Mouse (Mus musculus): ENCODE results near the gene Rab3a.

Rab3a gene

GRCm38 (mm10) chr8:70760350-70760749, 5.9 kb downstream of the Rab3a start:
- CTCF ChIA-PET, result interaction anchor here in 3 of 4 experiments (0.6 to 1.2 kb wide), 20 partner anchors 8 to 151 kb away, joined by 3 to 10 read pairs (median 4); partner anchors contain the start of genes Gm3336 (in 2 of the 3), Lsm4 (in 1 of the 3), Pde4c (in 1 of the 3) and Pik3r2 (in 1 of the 3)
- POLR2A ChIA-PET, result interaction anchor here (0.6 to 12.4 kb wide), 50 partner anchors 8 to 810 kb away, joined by 3 to 201 read pairs (median 6); partner anchors contain the start of genes Arrdc2 (in 4 of the 4), Jund (in 3 of the 4), Pik3r2 (in 3 of the 4) and Mast3 (in 2 of the 4)

GRCm38 (mm10) chr8:70760775-70761406, 6.4 kb downstream of the Rab3a start, which contains the start of gene Mpv17l2:
Gene Mpv17l2, minus strand, starts transcription at chr8:70760946.
- ChIA-PET CTCF (interaction anchor here in 3 of 4 experiments (0.6 to 2.0 kb wide), 26 partner anchors 8 to 152 kb away, joined by 3 to 10 read pairs (median 4); partner anchors contain the start of genes Gm3336 (in 3 of the 3), Arrdc2 (in 1 of the 3), Lsm4 (in 1 of the 3) and Pde4c (in 1 of the 3)), POLR2A (interaction anchor here (0.6 to 12.4 kb wide), 69 partner anchors 8 to 809 kb away, joined by 3 to 201 read pairs (median 4); partner anchors contain the start of genes Arrdc2 (in 4 of the 4), Jund (in 3 of the 4), Pik3r2 (in 3 of the 4) and Mast3 (in 2 of the 4))

- ChIA-PET CTCF (interaction anchor here (1.0 to 2.9 kb wide), 18 partner anchors 8 to 202 kb away, joined by 3 to 27 read pairs (median 6); partner anchors contain the start of genes Arrdc2 (in 3 of the 4), Gm3336 (in 2 of the 4), Lrrc25 (in 1 of the 4) and Rab3a (in 1 of the 4)), POLR2A (interaction anchor here in 3 of 4 experiments (0.6 to 12.4 kb wide), 37 partner anchors 8 to 251 kb away, joined by 3 to 201 read pairs (median 7); partner anchors contain the start of genes Jund (in 3 of the 3), Rpl18a (in 3 of the 3), Arrdc2 (in 2 of the 3) and Lsm4 (in 2 of the 3))
Observed at GRCm38 (mm10) chr8:70762118-70762517, 7.6 kb downstream of the Rab3a start.

- ChIA-PET POLR2A (interaction anchor here in 3 of 4 experiments (0.5 to 12.4 kb wide), 44 partner anchors 9 to 253 kb away, joined by 3 to 201 read pairs (median 6); partner anchors contain the start of genes Arrdc2 (in 3 of the 3), Jund (in 2 of the 3), Pik3r2 (in 2 of the 3) and Rab3a (in 2 of the 3)), CTCF (interaction anchor here (0.5 to 2.9 kb wide), 56 partner anchors 8 to 622 kb away, joined by 3 to 27 read pairs (median 4); partner anchors contain the start of genes Gm3336 (in 4 of the 4), Arrdc2 (in 3 of the 4), Lrrc25 (in 1 of the 4) and Rab3a (in 1 of the 4))
Observed at GRCm38 (mm10) chr8:70763354-70763753, 8.9 kb downstream of the Rab3a start.

- CTCF ChIA-PET, result interaction anchor here (0.6 to 2.9 kb wide), 42 partner anchors 9 to 621 kb away, joined by 3 to 27 read pairs (median 4); partner anchors contain the start of genes Arrdc2 (in 3 of the 4), Gm3336 (in 3 of the 4), Lrrc25 (in 1 of the 4) and Rab3a (in 1 of the 4)
- POLR2A ChIA-PET, result interaction anchor here in 3 of 4 experiments (0.6 to 12.4 kb wide), 39 partner anchors 9 to 148 kb away, joined by 3 to 201 read pairs (median 7); partner anchors contain the start of genes Arrdc2 (in 3 of the 3), Jund (in 2 of the 3), Pik3r2 (in 2 of the 3) and Rab3a (in 2 of the 3)
Observed at GRCm38 (mm10) chr8:70764026-70764425, 9.5 kb downstream of the Rab3a start.

- POLR2A ChIA-PET, result interaction anchor here in 3 of 4 experiments (0.6 to 12.4 kb wide), 27 partner anchors 9 to 413 kb away, joined by 3 to 201 read pairs (median 7); partner anchors contain the start of genes Arrdc2 (in 2 of the 3), Jund (in 2 of the 3), Pik3r2 (in 2 of the 3) and Rab3a (in 2 of the 3)
Observed at GRCm38 (mm10) chr8:70764676-70765075, 10.2 kb downstream of the Rab3a start.

GRCm38 (mm10) chr8:70765329-70765728, 10.8 kb downstream of the Rab3a start:
- CTCF ChIA-PET, result interaction anchor here in 3 of 4 experiments (0.5 to 2.9 kb wide), 9 partner anchors 13 to 281 kb away, joined by 3 to 21 read pairs (median 3); partner anchors contain the start of genes Arrdc2 (in 1 of the 3) and Gm3336 (in 1 of the 3)
- POLR2A ChIA-PET, result interaction anchor here in 3 of 4 experiments (0.6 to 12.4 kb wide), 35 partner anchors 9 to 900 kb away, joined by 3 to 201 read pairs (median 9); partner anchors contain the start of genes Arrdc2 (in 2 of the 3), Jund (in 2 of the 3), Pik3r2 (in 2 of the 3) and Rab3a (in 2 of the 3)

More at GRCm38 (mm10) chr8:70764676-70765075, 10.2 kb downstream of the Rab3a start:
- CTCF ChIA-PET, result interaction anchor here in 3 of 4 experiments (0.5 to 2.9 kb wide), 15 partner anchors 13 to 155 kb away, joined by 3 to 22 read pairs (median 6); partner anchors contain the start of genes Arrdc2 (in 2 of the 3), Gm3336 (in 1 of the 3) and Lrrc25 (in 1 of the 3)

- ChIA-PET CTCF (interaction anchor here in 3 of 4 experiments (0.5 to 2.2 kb wide), 14 partner anchors 9 to 282 kb away, joined by 3 to 9 read pairs (median 4); partner anchors contain the start of genes Arrdc2 (in 2 of the 3) and Gm3336 (in 1 of the 3)), POLR2A (interaction anchor here in 3 of 4 experiments (0.6 to 12.4 kb wide), 70 partner anchors 8 to 900 kb away, joined by 3 to 201 read pairs (median 6); partner anchors contain the start of genes Arrdc2 (in 3 of the 3), Jund (in 3 of the 3), Pik3r2 (in 3 of the 3) and Rab3a (in 3 of the 3))
Observed at GRCm38 (mm10) chr8:70765838-70766570, 11.5 kb downstream of the Rab3a start.

GRCm38 (mm10) chr8:70766571-70767440, 12.3 kb downstream of the Rab3a start:
- POLR2A ChIA-PET, result interaction anchor here in 3 of 4 experiments (0.6 to 12.4 kb wide), 84 partner anchors 8 to 899 kb away, joined by 3 to 201 read pairs (median 5); partner anchors contain the start of genes Arrdc2 (in 3 of the 3), Jund (in 3 of the 3), Pik3r2 (in 3 of the 3) and Rab3a (in 3 of the 3)

GRCm38 (mm10) chr8:70767503-70767902, 13.0 kb downstream of the Rab3a start:
- CTCF ChIA-PET, result interaction anchor here in 3 of 4 experiments (0.6 to 3.9 kb wide), 17 partner anchors 9 to 240 kb away, joined by 3 to 27 read pairs (median 4); partner anchors contain the start of genes Arrdc2 (in 2 of the 3), Gm3336 (in 2 of the 3), Fkbp8 (in 1 of the 3) and Kxd1 (in 1 of the 3)
- POLR2A ChIA-PET, result interaction anchor here (0.6 to 12.4 kb wide), 69 partner anchors 9 to 740 kb away, joined by 3 to 201 read pairs (median 5); partner anchors contain the start of genes Arrdc2 (in 4 of the 4), Rab3a (in 3 of the 4), Jund (in 2 of the 4) and Mast3 (in 2 of the 4)

More at GRCm38 (mm10) chr8:70766571-70767440, 12.3 kb downstream of the Rab3a start:
- CTCF ChIA-PET, result interaction anchor here (0.6 to 3.9 kb wide), 20 partner anchors 9 to 239 kb away, joined by 3 to 27 read pairs (median 4); partner anchors contain the start of genes Arrdc2 (in 2 of the 4), Gm3336 (in 2 of the 4), Fkbp8 (in 1 of the 4) and Kxd1 (in 1 of the 4)

- POLR2A ChIA-PET, result interaction anchor here (0.6 to 12.9 kb wide), 65 partner anchors 7 to 709 kb away, joined by 3 to 201 read pairs (median 4); partner anchors contain the start of genes Arrdc2 (in 4 of the 4), Gm3336 (in 3 of the 4), Pik3r2 (in 3 of the 4) and Jund (in 2 of the 4)
- CTCF ChIA-PET, result interaction anchor here (0.6 to 3.9 kb wide), 39 partner anchors 7 to 265 kb away, joined by 3 to 27 read pairs (median 4); partner anchors contain the start of genes Arrdc2 (in 3 of the 4), Gm3336 (in 2 of the 4), Mpv17l2 (in 2 of the 4) and Rab3a (in 1 of the 4)
Observed at GRCm38 (mm10) chr8:70768231-70768776, 13.8 kb downstream of the Rab3a start.

GRCm38 (mm10) chr8:70768956-70769355, 14.5 kb downstream of the Rab3a start:
- POLR2A ChIA-PET, result interaction anchor here in 3 of 4 experiments (0.5 to 12.9 kb wide), 64 partner anchors 8 to 709 kb away, joined by 3 to 163 read pairs (median 4); partner anchors contain the start of genes Gm3336 (in 3 of the 3), Pik3r2 (in 3 of the 3), Arrdc2 (in 2 of the 3) and Jund (in 2 of the 3)
- CTCF ChIA-PET, result interaction anchor here (0.6 to 3.9 kb wide), 46 partner anchors 8 to 566 kb away, joined by 3 to 27 read pairs (median 4); partner anchors contain the start of genes Arrdc2 (in 3 of the 4), Gm3336 (in 3 of the 4), Mpv17l2 (in 2 of the 4) and Rab3a (in 1 of the 4)

- ChIA-PET POLR2A (interaction anchor here in 3 of 4 experiments (0.5 to 12.9 kb wide), 62 partner anchors 8 to 708 kb away, joined by 3 to 163 read pairs (median 4); partner anchors contain the start of genes Arrdc2 (in 3 of the 3), Jund (in 3 of the 3), Pik3r2 (in 3 of the 3) and Gm3336 (in 2 of the 3)), CTCF (interaction anchor here (0.5 to 3.9 kb wide), 57 partner anchors 8 to 566 kb away, joined by 3 to 27 read pairs (median 3); partner anchors contain the start of genes Gm3336 (in 3 of the 4), Arrdc2 (in 2 of the 4), Mpv17l2 (in 2 of the 4) and Lsm4 (in 1 of the 4))
Observed at GRCm38 (mm10) chr8:70769359-70769758, 14.9 kb downstream of the Rab3a start.
